Mouse (Mus musculus): ENCODE measurements around the gene Cnn3.

Gene Cnn3

DNA sequence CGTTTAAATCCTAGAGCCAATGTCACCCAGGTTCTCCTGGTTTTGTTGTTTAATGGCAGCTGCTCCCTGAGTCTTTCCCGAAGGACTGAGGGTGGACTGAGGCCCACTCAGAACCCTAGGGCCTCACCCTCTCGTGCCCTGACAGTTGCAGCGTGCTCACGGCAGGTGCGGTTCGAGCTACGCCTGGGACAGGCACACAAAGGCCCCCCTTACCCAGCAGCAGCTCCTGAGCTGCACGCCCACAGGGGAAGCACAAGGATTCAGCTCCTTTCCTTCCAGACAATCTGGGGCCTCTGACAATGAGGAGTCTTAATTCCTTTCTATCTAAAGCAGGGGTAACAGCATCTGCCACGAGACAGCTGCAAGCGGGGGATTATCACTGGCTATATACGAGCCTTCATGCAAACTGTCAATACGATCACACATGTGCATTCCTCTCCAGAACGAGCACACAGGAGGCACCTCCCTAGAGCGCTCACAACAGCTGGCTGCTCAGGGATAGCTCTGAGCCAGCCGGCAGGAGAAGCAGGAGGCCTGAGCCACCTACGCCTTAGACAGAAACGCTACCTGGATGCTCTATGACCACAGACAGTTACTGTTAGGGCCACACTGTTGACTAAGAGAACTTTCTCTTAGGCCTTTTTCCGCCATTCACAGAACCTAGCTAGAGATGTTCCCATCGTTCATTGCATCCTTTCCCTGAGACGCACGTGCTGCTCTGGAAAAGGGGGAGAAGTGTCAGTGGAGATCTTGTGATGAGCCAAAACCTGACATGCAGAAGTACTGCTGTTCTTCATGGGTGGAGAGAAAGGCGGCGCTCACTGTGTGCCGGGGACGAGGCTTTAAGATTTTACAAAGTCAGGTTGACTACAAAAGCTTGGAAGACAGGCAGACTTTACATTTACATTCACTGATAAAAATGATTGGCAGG is 54.0 kb downstream of the Cnn3 start:
- Histone ChIP-seq H3K9me3 (ENCODE audit: low read length) (no peaks in the 10 kb centered on the region), H3K4me1 (replicated peaks; ENCODE audit: low read depth, low read length) (peaks cover 40% of the 10 kb centered on the region), H3K36me3 (ENCODE audit: insufficient read depth, low read length) (no peaks in the 10 kb centered on the region), H3K27me3 (ENCODE audit: insufficient read depth, low read length) (peaks cover 29% of the 10 kb centered on the region), H3K4me3 (replicated peaks; ENCODE audit: low read length) (no peak overlapping the region)
- TF ChIP-seq CTCF (conservative IDR thresholded peaks at IDR 0.05; ENCODE audit: low read length) = no peak
- TF ChIP-seq NANOG (IDR thresholded peaks at IDR 0.05; ENCODE audit: borderline replicate concordance, low read length) = no peak
- TF ChIP-seq POU5F1 (IDR thresholded peaks at IDR 0.05; ENCODE audit: borderline replicate concordance, low read length) = no peak

DNA sequence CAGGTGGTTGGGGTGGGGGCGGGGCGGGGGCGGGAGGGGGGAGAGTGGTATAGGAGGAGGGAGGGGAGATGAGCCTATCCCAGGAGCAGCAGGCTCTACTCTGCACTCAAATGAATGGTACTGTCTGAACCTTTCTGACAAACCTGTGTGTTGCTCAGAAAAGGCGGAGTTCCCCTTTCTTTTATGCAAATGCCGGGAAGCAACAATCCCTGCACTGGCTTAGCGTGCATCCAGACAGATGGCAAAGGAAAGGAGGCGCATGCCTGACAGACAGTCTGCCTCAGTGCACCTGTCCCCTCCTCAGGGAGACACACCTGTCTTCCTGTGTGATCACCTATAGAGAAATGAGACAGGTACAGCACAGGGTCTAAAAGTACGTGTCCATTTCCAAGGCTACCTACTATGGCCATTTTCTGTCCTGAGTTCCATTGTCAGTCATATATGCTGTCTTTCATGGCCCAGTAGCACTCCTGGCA is 54.7 kb downstream of the Cnn3 start:
- no peak for TF ChIP-seq POU5F1 (IDR thresholded peaks at IDR 0.05; ENCODE audit: borderline replicate concordance, low read length)
- TF ChIP-seq CTCF (conservative IDR thresholded peaks at IDR 0.05; ENCODE audit: low read length) = no peak
- no peak for TF ChIP-seq NANOG (IDR thresholded peaks at IDR 0.05; ENCODE audit: borderline replicate concordance, low read length)
- Histone ChIP-seq H3K9me3 (ENCODE audit: low read length) (no peaks in the 10 kb centered on the region), H3K36me3 (ENCODE audit: insufficient read depth, low read length) (no peaks in the 10 kb centered on the region), H3K4me1 (replicated peaks; ENCODE audit: low read depth, low read length) (peaks cover 40% of the 10 kb centered on the region), H3K27me3 (ENCODE audit: insufficient read depth, low read length) (peaks cover 27% of the 10 kb centered on the region), H3K4me3 (replicated peaks; ENCODE audit: low read length) (no peak overlapping the region)

DNA sequence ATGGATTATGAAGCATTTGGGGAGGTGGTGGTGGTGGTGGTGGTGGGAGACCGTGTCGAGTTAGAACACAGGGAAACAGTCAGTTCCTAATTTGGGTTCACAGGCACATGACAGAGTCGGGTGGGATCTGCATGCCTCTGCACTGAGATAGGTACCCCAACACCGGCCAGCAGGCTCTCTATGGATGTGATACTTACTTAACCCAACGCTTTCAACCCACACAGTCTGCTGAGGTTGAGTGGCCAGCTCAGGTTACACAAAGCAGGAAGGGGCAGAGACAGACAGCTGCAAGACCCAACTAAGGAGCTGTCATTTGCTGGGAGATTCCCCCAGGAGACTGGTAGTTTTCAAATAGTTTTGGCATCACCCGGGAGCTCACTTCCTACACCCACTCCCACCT is 55.3 kb downstream of the Cnn3 start:
- TF ChIP-seq NANOG (IDR thresholded peaks at IDR 0.05; ENCODE audit: borderline replicate concordance, low read length) = no peak
- TF ChIP-seq CTCF (conservative IDR thresholded peaks at IDR 0.05; ENCODE audit: low read length) = no peak
- no peak for TF ChIP-seq POU5F1 (IDR thresholded peaks at IDR 0.05; ENCODE audit: borderline replicate concordance, low read length)
- Histone ChIP-seq H3K4me1 (replicated peaks; ENCODE audit: low read depth, low read length) (peaks cover 40% of the 10 kb centered on the region), H3K27me3 (ENCODE audit: insufficient read depth, low read length) (peaks cover 23% of the 10 kb centered on the region), H3K36me3 (ENCODE audit: insufficient read depth, low read length) (no peaks in the 10 kb centered on the region), H3K9me3 (ENCODE audit: low read length) (no peaks in the 10 kb centered on the region), H3K4me3 (replicated peaks; ENCODE audit: low read length) (no peak overlapping the region)

DNA sequence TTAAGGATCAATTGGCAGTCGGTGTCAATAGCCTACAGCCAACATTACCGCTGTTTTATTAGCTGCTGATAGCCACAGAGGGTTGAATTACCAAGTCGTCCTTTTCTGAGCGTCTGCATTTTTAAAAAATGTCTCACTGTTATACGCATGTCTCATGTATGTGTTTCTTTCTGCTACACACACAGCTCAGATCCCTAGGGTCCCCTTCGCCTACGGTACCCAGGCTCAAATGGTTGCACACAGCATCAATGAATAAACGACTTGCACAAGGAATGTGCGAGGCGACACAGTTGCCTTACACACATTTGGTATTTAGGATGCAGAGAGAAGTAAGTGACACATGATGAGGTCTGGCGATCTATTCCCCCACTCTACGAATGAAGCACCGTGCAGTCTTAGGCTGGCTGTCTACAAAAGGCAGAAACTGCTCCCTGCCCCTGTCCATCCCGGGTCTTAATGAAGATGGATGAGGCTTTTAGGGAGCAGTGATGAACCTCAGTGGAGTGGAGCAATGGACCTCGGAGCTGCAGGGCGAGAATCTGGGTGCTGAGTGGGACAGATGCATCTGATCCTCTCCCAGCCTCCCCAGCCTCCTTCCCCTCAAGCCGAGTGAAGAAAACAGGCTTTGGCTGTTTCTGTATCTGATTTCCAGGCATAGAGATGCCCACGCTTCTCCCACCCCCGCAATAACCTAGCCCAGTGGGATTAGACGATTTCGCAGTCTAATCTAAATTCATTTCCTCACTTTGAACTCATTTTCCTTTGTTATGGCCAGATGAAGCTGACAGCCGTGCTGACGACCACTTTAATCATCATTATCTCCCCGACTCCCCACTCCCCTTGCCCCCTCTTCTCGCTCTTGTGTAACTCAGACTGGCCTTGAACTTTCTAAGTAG is 57.2 kb downstream of the Cnn3 start:
- TF ChIP-seq NANOG (IDR thresholded peaks at IDR 0.05; ENCODE audit: borderline replicate concordance, low read length) (no peak), CTCF (conservative IDR thresholded peaks at IDR 0.05; ENCODE audit: low read length) (no peak), POU5F1 (IDR thresholded peaks at IDR 0.05; ENCODE audit: borderline replicate concordance, low read length) (no peak)
- Histone ChIP-seq H3K27me3 (ENCODE audit: insufficient read depth, low read length) (peaks cover 16% of the 10 kb centered on the region), H3K4me1 (replicated peaks; ENCODE audit: low read depth, low read length) (peaks cover 36% of the 10 kb centered on the region), H3K4me3 (replicated peaks; ENCODE audit: low read length) (no peak overlapping the region), H3K9me3 (ENCODE audit: low read length) (no peaks in the 10 kb centered on the region), H3K36me3 (ENCODE audit: insufficient read depth, low read length) (no peaks in the 10 kb centered on the region)

DNA sequence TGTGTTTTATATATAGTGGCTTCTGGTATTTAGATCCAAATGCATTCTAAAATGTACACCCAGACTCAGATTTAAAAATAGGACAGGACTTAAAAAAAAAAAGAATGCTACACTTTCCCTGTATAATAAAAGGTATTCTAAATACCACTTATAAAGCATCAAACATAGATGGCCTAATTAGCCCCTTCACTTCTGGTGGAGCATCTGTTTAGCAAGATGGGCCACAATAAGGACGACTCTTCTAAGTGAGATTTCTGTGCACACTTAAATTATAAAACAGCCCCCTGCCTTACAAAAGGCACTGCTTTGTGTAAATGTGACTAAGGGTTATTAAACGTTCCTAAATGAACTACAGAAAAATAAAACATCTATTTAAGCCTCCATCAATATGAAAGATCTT is 58.9 kb downstream of the Cnn3 start:
- TF ChIP-seq NANOG (IDR thresholded peaks at IDR 0.05; ENCODE audit: borderline replicate concordance, low read length) = no peak
- no peak for TF ChIP-seq CTCF (conservative IDR thresholded peaks at IDR 0.05; ENCODE audit: low read length)
- no peak for TF ChIP-seq POU5F1 (IDR thresholded peaks at IDR 0.05; ENCODE audit: borderline replicate concordance, low read length)
- H3K36me3 ChIP-seq (ENCODE audit: insufficient read depth, low read length) = no peaks in the 10 kb centered on the region
- H3K9me3 ChIP-seq (ENCODE audit: low read length) = no peaks in the 10 kb centered on the region
- no peak overlapping the region for H3K4me3 ChIP-seq (replicated peaks; ENCODE audit: low read length)
- H3K27me3 ChIP-seq (ENCODE audit: insufficient read depth, low read length) = peaks cover 9% of the 10 kb centered on the region; the same call in 1 of the 2 replicates
- peaks cover 26% of the 10 kb centered on the region for H3K4me1 ChIP-seq (replicated peaks; ENCODE audit: low read depth, low read length)

DNA sequence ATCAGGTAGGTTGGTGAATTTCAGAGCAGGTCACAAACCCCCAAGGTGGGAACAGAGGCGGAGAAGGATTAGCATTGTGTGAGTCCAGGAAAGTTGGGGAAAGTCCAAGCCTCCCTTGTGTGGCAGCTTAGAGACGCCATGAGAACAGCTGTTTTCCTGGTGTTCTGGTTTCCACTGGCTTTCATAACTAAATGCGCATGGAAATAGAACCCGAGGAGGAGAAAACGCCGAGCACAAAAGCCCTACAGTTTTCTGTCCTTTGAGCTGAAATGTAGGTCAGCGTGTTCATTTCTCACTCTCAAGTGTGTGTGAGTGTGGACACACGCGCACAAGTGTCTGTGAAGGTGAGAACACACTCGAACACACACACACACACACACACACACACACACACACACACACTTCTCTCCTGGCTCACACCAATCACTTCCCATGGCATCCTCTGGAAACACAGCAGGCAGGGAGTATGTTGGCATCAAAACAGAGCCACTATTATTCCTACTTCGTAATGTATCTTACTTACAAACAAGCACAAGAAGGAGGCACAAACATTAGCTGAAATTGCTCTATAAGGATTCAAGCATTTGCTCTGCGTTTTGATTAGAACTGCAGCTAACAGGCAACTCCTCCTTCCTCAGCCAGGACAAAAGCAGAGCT is 63.3 kb downstream of the Cnn3 start:
- Histone ChIP-seq H3K4me3 (replicated peaks; ENCODE audit: low read length) (no peak overlapping the region), H3K36me3 (ENCODE audit: insufficient read depth, low read length) (no peaks in the 10 kb centered on the region), H3K9me3 (ENCODE audit: low read length) (no peaks in the 10 kb centered on the region), H3K27me3 (ENCODE audit: insufficient read depth, low read length) (peaks cover 3% of the 10 kb centered on the region; the same call in 1 of the 2 replicates), H3K4me1 (replicated peaks; ENCODE audit: low read depth, low read length) (peaks cover 14% of the 10 kb centered on the region)
- no peak for TF ChIP-seq NANOG (IDR thresholded peaks at IDR 0.05; ENCODE audit: borderline replicate concordance, low read length)

DNA sequence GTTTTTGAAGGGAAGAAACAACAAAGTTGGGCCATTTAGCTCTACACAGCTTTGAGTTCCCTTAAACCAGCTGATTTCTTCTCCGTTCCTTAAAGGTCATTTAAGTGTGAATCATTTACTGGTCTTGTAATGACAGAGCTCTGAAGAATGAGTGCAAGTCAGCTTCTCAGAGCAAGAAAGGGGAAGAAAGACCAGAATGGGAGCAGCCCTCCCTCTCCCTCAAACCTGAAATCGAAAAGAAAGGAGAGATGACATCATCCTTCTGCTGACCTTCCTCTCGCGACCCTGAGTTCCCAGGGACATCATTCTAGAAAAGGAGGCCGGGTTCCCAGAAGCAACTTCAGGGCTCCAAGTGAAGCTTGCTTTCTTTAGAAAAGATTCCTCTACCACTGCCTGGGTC is 64.6 kb downstream of the Cnn3 start:
- Histone ChIP-seq H3K4me3 (replicated peaks; ENCODE audit: low read length) (no peak overlapping the region), H3K36me3 (ENCODE audit: insufficient read depth, low read length) (no peaks in the 10 kb centered on the region), H3K27me3 (ENCODE audit: insufficient read depth, low read length) (peaks cover 3% of the 10 kb centered on the region; the same call in 1 of the 2 replicates), H3K9me3 (ENCODE audit: low read length) (no peaks in the 10 kb centered on the region), H3K4me1 (replicated peaks; ENCODE audit: low read depth, low read length) (peaks cover 14% of the 10 kb centered on the region)
- TF ChIP-seq CTCF (conservative IDR thresholded peaks at IDR 0.05; ENCODE audit: low read length) (no peak), NANOG (IDR thresholded peaks at IDR 0.05; ENCODE audit: borderline replicate concordance, low read length) (no peak), POU5F1 (IDR thresholded peaks at IDR 0.05; ENCODE audit: borderline replicate concordance, low read length) (no peak)

DNA sequence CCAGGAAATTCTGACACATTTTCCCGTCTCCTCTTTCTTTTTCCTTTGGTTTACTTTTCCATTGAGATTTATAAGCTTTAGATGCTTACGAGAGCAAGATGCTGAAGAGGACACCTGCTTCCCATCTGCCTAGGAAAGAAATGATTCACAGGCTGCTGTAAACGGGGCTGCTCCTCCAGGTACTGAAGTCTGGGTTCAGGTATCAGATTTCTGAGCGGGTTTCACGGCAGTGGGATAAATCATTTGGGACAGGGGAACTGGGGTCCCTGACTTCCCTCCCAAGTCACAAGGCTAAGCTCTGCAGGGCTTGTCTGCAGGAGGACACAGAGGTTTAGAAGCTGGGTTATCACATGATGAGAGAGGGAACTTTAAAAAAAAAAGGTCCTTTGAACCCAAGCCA is 65.7 kb downstream of the Cnn3 start:
- Histone ChIP-seq H3K36me3 (ENCODE audit: insufficient read depth, low read length) (no peaks in the 10 kb centered on the region), H3K9me3 (ENCODE audit: low read length) (no peaks in the 10 kb centered on the region), H3K4me3 (replicated peaks; ENCODE audit: low read length) (no peak overlapping the region), H3K27me3 (ENCODE audit: insufficient read depth, low read length) (peaks cover 3% of the 10 kb centered on the region; the same call in 1 of the 2 replicates), H3K4me1 (replicated peaks; ENCODE audit: low read depth, low read length) (peaks cover 14% of the 10 kb centered on the region)
- no peak for TF ChIP-seq CTCF (conservative IDR thresholded peaks at IDR 0.05; ENCODE audit: low read length)
- TF ChIP-seq NANOG (IDR thresholded peaks at IDR 0.05; ENCODE audit: borderline replicate concordance, low read length) = no peak
- TF ChIP-seq POU5F1 (IDR thresholded peaks at IDR 0.05; ENCODE audit: borderline replicate concordance, low read length) = no peak
